Mouse (Mus musculus): ENCODE data around the gene Ak9. TPM values are rescaled to one million over a fixed set of nuclear protein-coding genes. Genes with fewer than 3 reads are reported as not detected.

Ak9 gene
- polyA plus RNA-seq, 1 experiment, result 0.22 TPM

GRCm38 (mm10) chr10:41450780-41451522, 147.2 kb downstream of the Ak9 start:
- H3K4me1 ChIP-seq (ENCODE audit: control insufficient read depth, insufficient read depth, low read length), result peaks cover 2% of the 10 kb centered on the region; the same call in 1 of the 2 replicates
- H3K27ac ChIP-seq (ENCODE audit: control insufficient read depth, insufficient read depth, low read depth, low read length, poor library complexity), result peak overlapping the region; percentile 78; the same call in 1 of the 2 replicates
- TF ChIP-seq POLR2A (IDR thresholded peaks at IDR 0.05; ENCODE audit: borderline replicate concordance, control insufficient read depth, low read depth, low read length) (no peak), CTCF (IDR thresholded peaks at IDR 0.05; ENCODE audit: control insufficient read depth, insufficient read depth, low read length) (no peak)
- H3K4me3 ChIP-seq (replicated peaks; ENCODE audit: control insufficient read depth, low read depth, low read length), result peak overlapping the region; percentile 93
- WGBS, result 41% methylated on average over 18 of the region's 18 CpGs

- TF ChIP-seq POLR2A (IDR thresholded peaks at IDR 0.05; ENCODE audit: borderline replicate concordance, control insufficient read depth, low read depth, low read length) (no peak), CTCF (IDR thresholded peaks at IDR 0.05; ENCODE audit: control insufficient read depth, insufficient read depth, low read length) (no peak)
- no peak overlapping the region for H3K4me3 ChIP-seq (replicated peaks; ENCODE audit: control insufficient read depth, low read depth, low read length)
- 94% methylated on average over 9 of the region's 9 CpGs for WGBS
- no peak overlapping the region for H3K27ac ChIP-seq (ENCODE audit: control insufficient read depth, insufficient read depth, low read depth, low read length, poor library complexity)
- H3K4me1 ChIP-seq (ENCODE audit: control insufficient read depth, insufficient read depth, low read length), result peaks cover 2% of the 10 kb centered on the region; the same call in 1 of the 2 replicates
Observed at GRCm38 (mm10) chr10:41451656-41452055, 147.9 kb downstream of the Ak9 start.

GRCm38 (mm10) chr10:41452791-41453190, 149.0 kb downstream of the Ak9 start:
- WGBS, result 81% methylated on average over 3 of the region's 3 CpGs
- peaks cover 2% of the 10 kb centered on the region; the same call in 1 of the 2 replicates for H3K4me1 ChIP-seq (ENCODE audit: control insufficient read depth, insufficient read depth, low read length)
- H3K27ac ChIP-seq (ENCODE audit: control insufficient read depth, insufficient read depth, low read depth, low read length, poor library complexity), result no peak overlapping the region
- no peak for TF ChIP-seq POLR2A (IDR thresholded peaks at IDR 0.05; ENCODE audit: borderline replicate concordance, control insufficient read depth, low read depth, low read length)
- no peak for TF ChIP-seq CTCF (IDR thresholded peaks at IDR 0.05; ENCODE audit: control insufficient read depth, insufficient read depth, low read length)
- H3K4me3 ChIP-seq (replicated peaks; ENCODE audit: control insufficient read depth, low read depth, low read length), result no peak overlapping the region

- WGBS, result 84% methylated on average over 4 of the region's 4 CpGs
- no peak for TF ChIP-seq POLR2A (IDR thresholded peaks at IDR 0.05; ENCODE audit: borderline replicate concordance, control insufficient read depth, low read depth, low read length)
- TF ChIP-seq CTCF (IDR thresholded peaks at IDR 0.05; ENCODE audit: control insufficient read depth, insufficient read depth, low read length), result no peak
- no peak overlapping the region for H3K4me3 ChIP-seq (replicated peaks; ENCODE audit: control insufficient read depth, low read depth, low read length)
- no peak overlapping the region for H3K27ac ChIP-seq (ENCODE audit: control insufficient read depth, insufficient read depth, low read depth, low read length, poor library complexity)
- H3K4me1 ChIP-seq (ENCODE audit: control insufficient read depth, insufficient read depth, low read length), result no peaks in the 10 kb centered on the region
Observed at GRCm38 (mm10) chr10:41459990-41460389, 156.2 kb downstream of the Ak9 start.

- 66% methylated on average over 2 of the region's 2 CpGs for WGBS
- H3K27ac ChIP-seq (ENCODE audit: control insufficient read depth, insufficient read depth, low read depth, low read length, poor library complexity), result no peak overlapping the region
- TF ChIP-seq POLR2A (IDR thresholded peaks at IDR 0.05; ENCODE audit: borderline replicate concordance, control insufficient read depth, low read depth, low read length), result no peak
- no peak for TF ChIP-seq CTCF (IDR thresholded peaks at IDR 0.05; ENCODE audit: control insufficient read depth, insufficient read depth, low read length)
- no peak overlapping the region for H3K4me3 ChIP-seq (replicated peaks; ENCODE audit: control insufficient read depth, low read depth, low read length)
- H3K4me1 ChIP-seq (ENCODE audit: control insufficient read depth, insufficient read depth, low read length), result no peaks in the 10 kb centered on the region
Observed at GRCm38 (mm10) chr10:41460501-41460900, 156.7 kb downstream of the Ak9 start.

- Histone ChIP-seq H3K4me1 (ENCODE audit: control insufficient read depth, insufficient read depth, low read length) (no peaks in the 10 kb centered on the region), H3K27ac (ENCODE audit: control insufficient read depth, insufficient read depth, low read depth, low read length, poor library complexity) (no peak overlapping the region), H3K4me3 (replicated peaks; ENCODE audit: control insufficient read depth, low read depth, low read length) (no peak overlapping the region)
- TF ChIP-seq CTCF (IDR thresholded peaks at IDR 0.05; ENCODE audit: control insufficient read depth, insufficient read depth, low read length), result no peak
- no peak for TF ChIP-seq POLR2A (IDR thresholded peaks at IDR 0.05; ENCODE audit: borderline replicate concordance, control insufficient read depth, low read depth, low read length)
- WGBS, result 83% methylated on average over 3 of the region's 3 CpGs
Observed at GRCm38 (mm10) chr10:41461057-41461722, 157.4 kb downstream of the Ak9 start.

GRCm38 (mm10) chr10:41464401-41464955, 160.7 kb downstream of the Ak9 start:
- no peak overlapping the region for H3K4me3 ChIP-seq (replicated peaks; ENCODE audit: control insufficient read depth, low read depth, low read length)
- no peak overlapping the region for H3K27ac ChIP-seq (ENCODE audit: control insufficient read depth, insufficient read depth, low read depth, low read length, poor library complexity)
- TF ChIP-seq CTCF (IDR thresholded peaks at IDR 0.05; ENCODE audit: control insufficient read depth, insufficient read depth, low read length) (no peak), POLR2A (IDR thresholded peaks at IDR 0.05; ENCODE audit: borderline replicate concordance, control insufficient read depth, low read depth, low read length) (no peak)
- 90% methylated on average over 15 of the region's 15 CpGs for WGBS
- H3K4me1 ChIP-seq (ENCODE audit: control insufficient read depth, insufficient read depth, low read length), result no peaks in the 10 kb centered on the region

GRCm38 (mm10) chr10:41467325-41467724, 163.5 kb downstream of the Ak9 start:
- 83% methylated on average over 6 of the region's 6 CpGs for WGBS
- TF ChIP-seq CTCF (IDR thresholded peaks at IDR 0.05; ENCODE audit: control insufficient read depth, insufficient read depth, low read length) (no peak), POLR2A (IDR thresholded peaks at IDR 0.05; ENCODE audit: borderline replicate concordance, control insufficient read depth, low read depth, low read length) (no peak)
- H3K27ac ChIP-seq (ENCODE audit: control insufficient read depth, insufficient read depth, low read depth, low read length, poor library complexity), result no peak overlapping the region
- H3K4me1 ChIP-seq (ENCODE audit: control insufficient read depth, insufficient read depth, low read length), result no peaks in the 10 kb centered on the region
- H3K4me3 ChIP-seq (replicated peaks; ENCODE audit: control insufficient read depth, low read depth, low read length), result no peak overlapping the region

All from bone marrow, adult 2 months (tissue).